Mouse (Mus musculus) liver, embryonic 14.5 days (tissue): ENCODE results near the gene Golph3l.

Experiments
- CTCF ChIP-seq: IDR thresholded peaks from 2 replicates; pipeline ENCODE4 v1.5.1; 2016; ENCODE audit warnings: antibody characterized with exemption, low read depth, control low read depth
- EP300 ChIP-seq: IDR thresholded peaks from 2 replicates; pipeline ENCODE4 v1.6.1; 2016; ENCODE audit warnings: antibody characterized with exemption, low read depth

- TF ChIP-seq CTCF (no peak), EP300 (no peak)
Measured at GRCm38 (mm10) chr3:95663486-95663885, 74.8 kb downstream of the Golph3l start.
